Mouse (Mus musculus): Measurements from ENCODE around the gene Kcnn3. TPM values are rescaled to one million over a fixed set of nuclear protein-coding genes. Genes with fewer than 3 reads are reported as not detected.

The Kcnn3 gene
- polyA plus RNA-seq (2012), result not detected in 2 replicates

DNA sequence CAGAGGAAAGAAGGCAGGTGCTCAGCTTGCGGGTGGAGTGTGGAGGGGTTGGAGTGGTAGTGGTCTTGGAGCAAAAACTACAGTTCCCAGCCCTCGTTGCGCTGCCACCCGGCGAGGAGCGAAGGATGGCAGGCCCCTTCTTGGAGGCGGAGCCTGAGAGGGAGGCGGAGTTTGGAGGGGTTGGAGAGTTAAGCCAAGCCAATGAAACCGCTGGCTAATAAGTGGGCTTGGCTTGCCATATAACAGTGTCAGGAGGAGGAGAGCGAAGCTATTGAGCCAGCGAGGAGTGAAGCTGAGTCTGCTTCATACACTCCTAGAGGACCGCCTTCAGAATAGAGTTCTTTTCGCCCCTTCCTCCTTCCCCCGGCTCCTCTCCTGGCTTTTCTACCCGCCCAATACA lies at the start of gene Kcnn3:
Kcnn3 (plus strand) TSS at position 271 of the 400 bp plus-strand sequence.
- no peak for TF ChIP-seq GATA1 (IDR thresholded peaks at IDR 0.05; ENCODE audit: low read length)

GRCm38 (mm10) chr3:89472280-89472679 lies 47.7 kb upstream of the Kcnn3 start:
- no peak for TF ChIP-seq GATA1 (IDR thresholded peaks at IDR 0.05; ENCODE audit: low read length)

DNA sequence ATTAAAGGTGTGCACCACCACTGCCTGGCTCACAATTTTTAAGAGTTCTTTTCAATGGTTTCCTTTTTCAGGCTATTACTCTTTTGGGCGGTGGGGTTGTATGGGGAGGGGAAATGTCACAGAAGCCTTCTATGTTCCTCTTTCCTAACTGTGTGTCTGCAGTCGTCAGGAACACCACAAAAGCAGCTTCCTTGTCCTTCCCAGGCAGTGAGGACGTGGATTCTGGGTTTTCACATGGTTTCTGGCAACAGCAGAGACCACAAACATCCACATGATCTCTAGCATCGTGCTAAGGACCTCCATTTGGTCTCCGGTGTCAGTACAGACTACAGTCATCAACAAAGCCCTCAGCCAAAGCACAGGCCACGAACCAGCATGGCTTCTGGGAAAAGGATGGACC lies 46.1 kb upstream of the Kcnn3 start:
- TF ChIP-seq GATA1 (IDR thresholded peaks at IDR 0.05; ENCODE audit: low read length), result no peak

DNA sequence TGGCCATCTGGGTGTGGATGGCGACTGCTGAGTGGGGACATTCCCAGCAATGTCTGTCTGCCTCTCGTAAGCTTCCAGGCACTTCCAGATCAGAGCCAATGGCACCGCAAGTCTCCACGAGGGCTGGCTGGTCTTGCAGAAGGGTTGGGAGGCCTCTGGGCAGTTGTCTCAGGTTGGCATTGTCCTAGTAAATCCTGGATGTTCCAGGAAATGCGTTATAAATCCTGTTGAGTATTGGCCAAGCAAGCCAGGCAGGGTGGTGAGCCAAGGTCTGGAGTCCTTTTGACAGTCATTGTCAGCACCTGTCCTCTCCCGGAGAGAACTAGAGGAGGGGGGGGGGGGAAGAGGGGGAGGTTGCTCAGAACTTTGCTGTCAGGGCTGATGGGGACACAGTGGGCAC lies 40.9 kb upstream of the Kcnn3 start:
- no peak for TF ChIP-seq GATA1 (IDR thresholded peaks at IDR 0.05; ENCODE audit: low read length)

- no peak for TF ChIP-seq GATA1 (IDR thresholded peaks at IDR 0.05; ENCODE audit: low read length)
Measured at GRCm38 (mm10) chr3:89481488-89481887, 38.5 kb upstream of the Kcnn3 start.

- TF ChIP-seq GATA1 (IDR thresholded peaks at IDR 0.05; ENCODE audit: low read length), result no peak
Measured at GRCm38 (mm10) chr3:89482249-89482648, 37.7 kb upstream of the Kcnn3 start.

DNA sequence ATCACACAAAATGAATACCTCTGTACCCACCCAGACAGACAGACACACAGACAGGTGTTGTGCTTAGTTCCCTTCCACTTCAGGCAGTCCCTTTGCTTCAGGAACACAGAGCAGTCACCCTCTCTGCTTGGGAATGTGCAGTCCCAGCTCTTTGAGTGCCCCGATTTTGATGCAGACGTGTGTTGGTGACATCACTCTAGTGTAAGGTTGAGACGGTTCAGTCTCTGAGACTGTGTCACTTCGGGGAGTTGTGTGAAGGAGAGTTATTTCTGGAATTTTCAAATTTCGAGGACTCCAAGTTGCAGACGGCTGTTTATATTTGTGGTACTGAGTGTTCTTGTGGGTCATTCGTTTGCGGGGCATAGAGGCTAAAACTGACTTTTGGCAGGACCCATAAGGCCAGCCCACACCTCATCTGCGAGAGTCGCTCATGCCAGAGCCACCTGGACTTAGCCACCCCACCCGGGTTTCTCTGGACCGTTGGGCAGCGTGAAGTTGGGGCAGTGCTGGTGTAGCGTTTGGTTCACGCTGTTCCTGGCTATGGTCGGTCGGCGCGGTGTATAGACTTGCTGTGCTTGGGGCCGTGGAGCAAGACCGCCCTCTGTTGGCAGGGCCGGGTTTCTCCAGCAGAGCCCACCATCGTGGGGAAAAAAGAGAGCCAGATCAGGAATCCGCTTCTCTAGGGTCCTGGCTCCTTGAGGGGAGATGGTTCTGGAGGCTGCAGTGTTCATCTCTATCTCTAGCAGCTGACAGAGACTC lies 35.0 kb upstream of the Kcnn3 start:
- no peak for TF ChIP-seq GATA1 (IDR thresholded peaks at IDR 0.05; ENCODE audit: low read length)

GRCm38 (mm10) chr3:89486111-89486510 lies 33.9 kb upstream of the Kcnn3 start:
- no peak for TF ChIP-seq GATA1 (IDR thresholded peaks at IDR 0.05; ENCODE audit: low read length)

GRCm38 (mm10) chr3:89486916-89487702 lies 32.9 kb upstream of the Kcnn3 start:
- TF ChIP-seq GATA1 (IDR thresholded peaks at IDR 0.05; ENCODE audit: low read length), result no peak

- TF ChIP-seq GATA1 (IDR thresholded peaks at IDR 0.05; ENCODE audit: low read length), result no peak
Measured at GRCm38 (mm10) chr3:89490790-89491189, 29.2 kb upstream of the Kcnn3 start.

DNA sequence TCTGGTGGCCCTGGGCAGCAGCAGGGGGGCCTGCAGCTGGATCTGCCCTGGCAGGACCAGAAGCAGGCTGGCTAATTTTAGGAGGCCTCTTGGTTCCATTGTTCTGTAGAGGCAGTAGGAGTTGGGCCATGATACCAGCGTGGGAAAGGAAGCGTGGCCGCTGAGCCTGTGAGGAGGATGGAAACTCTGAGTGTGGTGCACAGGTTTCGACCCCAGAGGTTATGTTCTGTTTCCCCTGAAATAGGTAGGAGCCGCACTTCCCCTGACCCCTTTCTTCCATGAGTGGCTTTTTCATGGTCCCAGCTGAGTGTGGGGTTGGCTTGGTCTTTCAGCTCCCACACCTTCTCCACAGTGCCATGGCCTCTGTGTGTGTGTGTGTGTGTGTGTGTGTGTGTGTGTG lies 28.4 kb upstream of the Kcnn3 start:
- no peak for TF ChIP-seq GATA1 (IDR thresholded peaks at IDR 0.05; ENCODE audit: low read length)

GRCm38 (mm10) chr3:89492701-89493151 lies 27.2 kb upstream of the Kcnn3 start:
- no peak for TF ChIP-seq GATA1 (IDR thresholded peaks at IDR 0.05; ENCODE audit: low read length)

DNA sequence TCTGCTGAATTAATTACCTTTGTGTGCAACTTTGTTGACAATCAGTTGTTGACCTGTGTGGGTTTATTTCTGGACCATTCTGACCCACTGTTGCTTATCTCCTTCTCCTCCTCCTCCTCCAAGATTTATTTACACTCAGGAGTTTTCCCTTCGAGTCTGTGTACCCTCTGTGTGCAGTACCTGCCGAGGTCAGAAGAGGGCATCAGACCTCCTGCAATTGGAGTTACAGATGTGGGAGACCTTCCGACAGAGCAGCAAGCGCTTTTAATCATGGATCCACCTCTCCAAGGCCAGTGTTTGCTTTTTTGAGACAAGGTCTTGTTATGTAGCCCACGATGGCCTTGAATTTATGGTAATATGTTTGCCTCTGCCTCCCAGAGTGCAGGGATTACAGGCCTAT lies 25.3 kb upstream of the Kcnn3 start:
- TF ChIP-seq GATA1 (IDR thresholded peaks at IDR 0.05; ENCODE audit: low read length), result no peak

DNA sequence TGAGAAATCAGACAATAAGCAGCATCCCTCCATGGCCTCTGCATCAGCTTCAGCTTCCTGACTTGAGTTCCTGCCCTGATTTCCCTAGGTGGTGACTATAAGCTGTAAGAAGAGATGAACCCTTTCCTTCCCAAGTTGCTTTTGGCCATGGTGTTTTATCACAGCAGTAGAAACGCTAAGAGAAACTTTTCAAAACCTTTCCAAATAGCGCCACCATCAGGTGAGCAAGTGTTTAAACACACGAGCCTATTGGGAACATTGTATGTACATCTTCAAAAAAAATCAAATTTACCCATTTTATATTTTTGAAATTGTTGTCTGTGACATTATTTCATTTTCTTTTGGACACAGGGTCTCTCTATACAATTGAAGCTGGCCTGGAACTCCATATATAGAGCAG lies 23.6 kb upstream of the Kcnn3 start:
- TF ChIP-seq GATA1 (IDR thresholded peaks at IDR 0.05; ENCODE audit: low read length), result no peak

DNA sequence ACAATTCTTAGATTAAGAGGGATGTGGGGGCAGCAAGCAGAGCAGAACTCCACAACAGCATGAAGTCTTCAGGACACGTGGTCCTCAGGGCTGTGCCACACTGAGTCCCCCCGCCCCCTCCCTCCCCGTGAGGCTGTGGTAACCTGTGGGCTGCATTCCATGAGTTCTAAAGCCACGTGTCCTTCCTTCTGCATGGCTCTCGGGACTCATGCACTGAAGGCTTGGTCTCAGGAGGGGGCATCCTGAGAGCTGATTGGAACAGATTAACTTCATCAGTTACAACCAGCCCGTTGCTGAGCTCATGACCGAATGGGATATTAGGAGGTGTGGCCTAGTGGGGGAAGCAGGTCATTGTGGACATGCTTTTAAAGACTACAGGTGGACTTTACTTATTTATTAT lies 20.3 kb upstream of the Kcnn3 start:
- TF ChIP-seq GATA1 (IDR thresholded peaks at IDR 0.05; ENCODE audit: low read length), result no peak

GRCm38 (mm10) chr3:89501486-89501885 lies 18.5 kb upstream of the Kcnn3 start:
- no peak for TF ChIP-seq GATA1 (IDR thresholded peaks at IDR 0.05; ENCODE audit: low read length)

GRCm38 (mm10) chr3:89502551-89502950 lies 17.4 kb upstream of the Kcnn3 start:
- TF ChIP-seq GATA1 (IDR thresholded peaks at IDR 0.05; ENCODE audit: low read length), result no peak

All from G1E-ER4 (cell line).